Mouse (Mus musculus): ENCODE results near the gene Ccnd2.

Gene Ccnd2

DNA sequence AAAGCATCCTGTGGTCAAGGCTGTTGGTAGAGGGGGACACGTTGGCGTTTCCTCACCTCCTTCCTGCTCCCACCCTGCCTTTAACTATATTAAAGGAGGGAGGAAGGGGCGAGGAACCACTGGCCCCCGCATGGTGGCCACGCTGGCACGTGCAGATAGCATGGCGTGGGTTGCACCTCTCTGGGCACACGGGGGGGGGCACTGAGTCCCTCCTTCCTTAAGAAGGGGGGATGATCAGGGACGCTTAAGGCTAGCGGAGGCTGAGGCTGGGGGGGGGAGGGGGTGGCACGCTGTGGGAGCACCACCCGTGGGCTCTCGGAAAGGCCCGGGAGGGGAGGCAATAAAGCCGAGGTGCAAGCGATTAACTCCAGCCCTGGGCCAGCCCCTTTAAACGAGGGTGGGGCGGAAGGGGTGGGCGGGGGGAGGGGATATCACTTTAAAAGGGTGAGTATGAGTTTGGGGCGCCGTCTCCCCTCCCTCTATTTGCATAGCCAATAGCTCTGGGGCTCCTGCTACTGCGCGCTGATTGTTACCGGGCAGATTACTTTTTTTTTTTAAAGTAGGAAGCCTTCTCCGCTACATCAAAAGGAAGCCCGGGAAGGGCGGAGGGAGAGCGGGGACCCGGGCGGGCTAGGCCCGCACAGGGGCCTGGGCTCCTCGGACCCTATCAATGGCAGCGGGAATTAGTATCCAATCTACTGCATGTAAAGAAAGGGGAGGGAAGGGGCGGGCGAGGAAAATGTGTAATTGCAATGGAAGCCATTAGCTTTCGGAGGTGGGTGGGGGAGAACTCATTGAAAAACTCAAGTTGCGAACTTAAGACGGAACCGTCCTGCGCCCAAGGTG, at the start of gene Ccnd2:
Gene Ccnd2, minus strand, starts transcription at position 88 of the 846 bp plus-strand sequence.
- no peak for DNase-seq (ENCODE audit: extremely low read depth, insufficient read length, low spot score)

DNA sequence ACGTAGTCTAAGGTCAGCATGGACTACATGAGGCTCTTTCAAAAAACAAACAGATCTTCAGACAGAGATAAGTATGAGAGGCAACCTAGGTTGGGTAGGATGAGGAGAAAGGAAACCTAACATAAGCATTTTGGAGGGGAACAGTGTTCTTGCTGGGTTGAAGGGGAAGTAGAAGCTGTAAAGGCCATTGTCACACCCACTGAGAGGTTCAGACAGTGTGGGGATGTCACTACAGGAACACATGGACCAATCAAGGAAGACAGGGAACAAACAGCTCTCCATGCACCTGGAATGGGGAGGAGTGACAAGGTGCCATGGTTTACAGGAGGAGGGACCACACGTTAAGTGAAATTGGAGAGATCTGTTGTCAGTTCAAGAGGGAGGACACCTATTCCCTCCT, 45.0 kb upstream of the Ccnd2 start:
- no peak for DNase-seq (ENCODE audit: extremely low read depth, insufficient read length, low spot score)

DNA sequence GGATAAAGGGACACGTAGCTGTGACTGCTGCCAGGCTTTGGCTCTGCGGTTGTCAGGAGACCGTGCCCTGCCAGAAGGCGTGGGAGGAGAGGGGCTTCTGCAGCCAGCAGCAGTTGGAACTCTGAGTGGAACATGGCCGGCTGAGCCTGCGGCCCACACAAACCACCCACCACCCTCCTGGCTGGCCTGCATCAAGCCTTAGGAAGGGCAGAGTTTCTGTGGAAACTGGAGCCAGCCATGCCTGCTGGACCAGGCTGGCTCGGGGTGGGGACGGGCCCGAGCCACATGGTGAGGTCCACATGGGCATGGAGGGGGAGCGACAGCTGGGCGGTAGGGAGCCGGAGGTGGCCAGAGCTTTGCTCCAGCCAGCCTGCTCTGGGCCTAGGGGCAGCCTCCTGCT, 29.3 kb upstream of the Ccnd2 start:
- DNase-seq (ENCODE audit: extremely low read depth, insufficient read length, low spot score), result no peak

DNA sequence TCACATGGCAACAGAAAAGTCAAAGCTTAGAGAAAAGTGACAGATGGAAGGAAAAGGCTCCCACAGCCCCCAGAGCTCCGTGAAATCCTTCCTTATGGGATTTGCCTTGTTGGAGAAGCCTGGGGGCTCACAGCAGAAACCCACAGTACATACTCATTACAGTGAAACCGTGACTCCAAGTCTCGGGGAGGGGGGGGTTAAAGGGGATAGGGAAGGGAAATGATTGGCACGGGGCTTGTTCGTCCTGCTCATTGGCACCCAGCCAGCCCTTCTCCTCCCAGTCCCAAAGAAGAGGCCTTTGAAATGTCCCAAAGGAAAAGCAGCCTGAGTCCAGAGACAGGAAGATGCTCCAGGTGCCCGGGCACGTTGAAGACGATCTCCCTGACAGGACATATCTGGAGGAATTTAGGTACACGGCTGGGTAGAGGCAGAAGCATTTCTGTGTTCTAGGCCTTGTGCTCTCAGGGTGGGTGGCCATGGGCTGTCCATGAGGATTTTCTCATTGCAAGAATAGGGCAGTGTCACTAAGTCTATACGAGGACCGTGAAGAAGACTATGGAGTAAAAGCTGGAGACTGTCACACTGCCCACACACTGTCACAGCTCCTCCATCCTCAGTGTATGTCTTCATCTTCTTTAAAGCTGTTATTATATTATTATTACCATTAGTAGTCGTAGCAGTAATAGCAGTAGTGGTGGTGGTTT, 27.2 kb upstream of the Ccnd2 start:
- DNase-seq (ENCODE audit: extremely low read depth, insufficient read length, low spot score), result no peak

DNA sequence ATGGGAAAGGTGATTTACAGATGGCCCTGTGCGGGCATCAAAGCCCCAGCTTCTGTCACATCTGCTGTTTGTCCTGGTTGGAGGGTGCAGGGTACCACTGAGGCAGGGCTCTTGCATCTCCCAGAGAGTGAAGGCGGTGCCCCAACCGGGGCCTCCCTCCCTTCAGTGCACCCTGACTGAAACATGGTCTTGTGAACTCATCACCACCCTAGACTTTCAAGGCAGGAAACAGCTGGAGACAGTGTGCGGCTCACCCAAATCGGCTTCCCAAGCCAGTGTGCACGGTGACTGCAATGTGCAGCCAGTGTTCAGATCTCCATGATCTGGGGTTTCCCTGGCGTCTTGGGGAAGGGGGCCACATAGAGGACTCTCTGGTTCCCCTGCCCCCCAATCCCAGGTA, 26.0 kb upstream of the Ccnd2 start:
- no peak for DNase-seq (ENCODE audit: extremely low read depth, insufficient read length, low spot score)

DNA sequence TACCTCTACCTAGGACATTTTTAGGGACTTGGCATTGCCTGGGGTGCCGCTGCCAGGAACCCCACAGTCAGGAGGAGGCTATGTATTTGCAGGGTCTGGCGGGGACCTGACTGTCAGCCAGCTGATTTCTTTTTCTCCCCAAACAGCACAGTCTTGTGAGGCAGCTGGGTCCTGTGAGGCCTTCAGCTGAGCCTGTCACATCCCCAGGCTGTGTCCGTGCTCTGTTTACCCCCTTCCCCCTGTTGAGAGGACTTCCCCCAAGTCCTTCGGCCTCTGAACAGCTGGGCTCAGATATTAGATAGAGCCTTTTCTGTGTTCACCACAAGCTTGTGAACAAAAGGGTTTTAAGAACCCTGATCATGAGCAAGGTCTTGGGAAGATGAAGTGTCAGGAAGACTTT, 25.4 kb upstream of the Ccnd2 start:
- DNase-seq (ENCODE audit: extremely low read depth, insufficient read length, low spot score), result no peak

DNA sequence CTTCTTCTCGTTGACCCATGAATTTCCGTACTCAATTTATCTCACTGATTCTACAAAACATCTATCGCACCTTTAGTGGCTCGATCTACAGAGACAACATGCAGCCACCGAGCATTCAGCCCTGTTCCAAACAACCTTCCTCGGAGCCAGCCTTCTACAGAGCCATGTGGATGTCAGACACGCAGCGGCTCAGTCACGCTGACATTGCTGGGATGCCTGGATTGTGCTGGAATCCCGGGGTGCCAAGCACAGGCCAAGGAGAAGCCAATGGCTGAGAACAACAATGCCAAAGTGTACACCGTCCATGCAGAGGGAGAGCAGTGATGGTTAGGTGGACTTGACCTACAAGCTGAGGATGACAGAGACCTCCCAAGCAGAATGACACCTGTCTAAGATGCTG, 20.5 kb upstream of the Ccnd2 start:
- no peak for DNase-seq (ENCODE audit: extremely low read depth, insufficient read length, low spot score)

DNA sequence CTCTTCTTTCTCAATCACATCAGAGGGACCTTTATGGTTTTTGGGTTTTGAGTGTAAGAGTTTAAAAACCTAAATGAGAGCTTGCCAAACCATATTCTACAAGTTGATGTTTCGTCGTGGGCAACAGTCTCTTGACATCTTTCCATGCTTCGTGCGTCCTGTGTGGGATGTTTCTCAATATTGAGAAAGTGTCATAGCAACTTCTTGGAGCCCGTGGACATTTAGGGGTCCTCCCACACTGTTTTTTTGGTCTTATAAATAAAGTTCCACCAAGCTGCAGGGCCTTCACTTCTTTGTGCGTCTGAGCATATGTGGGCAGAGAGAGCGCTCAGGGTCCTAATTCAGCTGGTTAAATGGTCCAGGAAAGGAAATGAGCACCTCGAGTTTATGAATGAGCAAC, 18.7 kb upstream of the Ccnd2 start:
- DNase-seq (ENCODE audit: extremely low read depth, insufficient read length, low spot score), result no peak

DNA sequence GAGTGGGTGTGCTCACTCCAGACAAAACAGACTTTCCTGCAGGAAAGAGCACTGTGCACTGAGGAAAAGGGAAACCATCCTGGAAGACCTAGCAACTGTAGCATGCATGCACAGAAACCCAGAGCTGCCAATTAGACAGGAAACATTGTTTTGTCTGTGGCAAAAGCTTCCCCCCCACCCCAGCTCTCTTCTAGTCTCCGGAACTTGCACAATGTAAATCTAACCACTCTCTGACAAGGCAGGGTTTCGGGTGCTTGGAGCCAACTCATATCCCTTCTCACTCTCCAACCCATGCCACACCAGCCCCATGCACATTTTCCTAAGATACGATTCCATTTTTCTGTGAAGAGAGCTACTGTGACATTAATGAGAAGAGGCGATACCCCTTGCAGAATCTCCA, 13.7 kb upstream of the Ccnd2 start:
- no peak for DNase-seq (ENCODE audit: extremely low read depth, insufficient read length, low spot score)

DNA sequence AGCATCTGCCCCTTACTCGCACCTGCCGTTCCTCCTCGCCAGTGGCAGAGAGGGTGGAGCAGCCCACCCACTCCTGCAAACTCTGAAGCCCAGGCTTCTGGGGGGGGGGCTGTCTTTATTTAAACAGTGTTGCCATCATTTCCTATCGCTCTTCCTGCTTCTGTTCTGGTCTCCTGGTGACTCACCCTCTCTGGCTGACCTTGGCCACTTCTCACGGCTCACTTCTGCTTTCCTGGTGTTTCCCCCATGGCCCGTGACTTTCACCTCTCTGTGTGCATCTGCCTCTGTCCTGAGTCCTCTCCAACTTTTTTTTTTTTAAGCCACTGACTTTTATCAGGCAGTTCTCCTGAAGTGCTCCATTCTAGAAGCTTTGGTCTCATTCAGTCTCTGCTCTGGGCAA, 10.8 kb upstream of the Ccnd2 start:
- DNase-seq (ENCODE audit: extremely low read depth, insufficient read length, low spot score), result no peak

DNA sequence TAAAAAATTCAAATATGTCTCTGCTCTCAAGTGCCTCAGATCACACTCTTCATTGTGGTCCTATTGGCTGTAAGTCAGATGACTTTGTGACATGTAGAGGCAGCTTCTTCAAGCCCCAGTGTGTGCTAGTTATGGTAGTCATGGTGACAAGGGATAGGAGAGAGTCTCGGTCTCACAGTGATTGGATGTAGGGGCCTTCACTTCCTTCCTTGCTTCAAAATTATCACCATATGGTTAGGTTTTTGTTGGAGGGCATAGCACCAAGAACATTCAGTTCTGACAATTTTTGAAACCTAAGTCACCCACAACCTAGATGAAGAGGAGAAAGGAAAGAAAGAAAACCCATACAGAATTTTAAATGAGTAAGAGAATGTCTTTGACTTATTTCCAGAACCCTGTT, 5.3 kb upstream of the Ccnd2 start:
- DNase-seq (ENCODE audit: extremely low read depth, insufficient read length, low spot score), result no peak

DNA sequence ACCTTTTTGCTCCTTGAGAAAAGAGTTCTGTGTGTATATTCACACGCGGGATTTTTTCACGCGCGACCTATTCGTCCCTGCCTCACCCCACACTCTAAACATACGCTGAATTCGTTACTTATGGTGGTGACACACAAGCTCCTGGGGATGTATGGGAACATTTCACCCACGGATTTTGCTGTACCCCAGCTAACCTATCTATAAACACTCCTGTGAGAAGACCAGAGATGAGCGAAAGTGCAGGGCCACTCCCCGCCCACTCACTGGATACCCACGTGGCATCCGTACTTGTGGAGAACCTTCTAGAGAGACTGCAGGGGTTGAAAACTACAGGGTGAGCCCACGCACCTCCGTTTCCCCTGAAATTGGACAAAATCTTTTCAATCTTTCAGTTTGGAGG, 3.5 kb upstream of the Ccnd2 start:
- no peak for DNase-seq (ENCODE audit: extremely low read depth, insufficient read length, low spot score)

DNA sequence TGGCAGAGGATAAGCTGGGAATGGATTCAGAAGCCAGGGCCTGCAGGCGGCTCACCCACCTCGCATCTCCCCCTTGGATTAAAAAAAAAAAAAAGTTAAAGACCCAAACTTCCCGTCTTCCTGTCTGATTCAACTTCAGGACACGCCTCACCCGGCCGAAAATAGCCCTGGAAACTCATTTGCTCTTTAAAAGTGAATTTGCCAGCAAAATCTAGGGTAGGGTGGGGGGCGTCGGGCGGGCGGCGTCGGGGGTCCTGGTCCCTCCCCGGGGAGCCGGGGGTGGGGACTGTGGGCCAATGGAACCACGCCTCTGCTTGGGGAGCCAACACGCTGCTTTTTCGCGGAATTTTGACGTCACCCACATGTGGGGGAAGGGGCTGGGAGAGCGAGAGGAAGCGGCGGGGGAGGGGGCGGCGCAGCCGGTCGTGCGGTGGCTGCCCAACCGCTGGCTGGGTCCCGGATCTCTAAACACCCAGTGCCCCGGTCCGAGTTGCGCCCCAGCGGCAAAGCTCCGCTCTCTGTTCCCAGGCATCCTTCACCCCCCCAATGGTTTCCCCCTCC, 2.8 kb upstream of the Ccnd2 start:
- DNase-seq (ENCODE audit: extremely low read depth, insufficient read length, low spot score), result no peak

DNA sequence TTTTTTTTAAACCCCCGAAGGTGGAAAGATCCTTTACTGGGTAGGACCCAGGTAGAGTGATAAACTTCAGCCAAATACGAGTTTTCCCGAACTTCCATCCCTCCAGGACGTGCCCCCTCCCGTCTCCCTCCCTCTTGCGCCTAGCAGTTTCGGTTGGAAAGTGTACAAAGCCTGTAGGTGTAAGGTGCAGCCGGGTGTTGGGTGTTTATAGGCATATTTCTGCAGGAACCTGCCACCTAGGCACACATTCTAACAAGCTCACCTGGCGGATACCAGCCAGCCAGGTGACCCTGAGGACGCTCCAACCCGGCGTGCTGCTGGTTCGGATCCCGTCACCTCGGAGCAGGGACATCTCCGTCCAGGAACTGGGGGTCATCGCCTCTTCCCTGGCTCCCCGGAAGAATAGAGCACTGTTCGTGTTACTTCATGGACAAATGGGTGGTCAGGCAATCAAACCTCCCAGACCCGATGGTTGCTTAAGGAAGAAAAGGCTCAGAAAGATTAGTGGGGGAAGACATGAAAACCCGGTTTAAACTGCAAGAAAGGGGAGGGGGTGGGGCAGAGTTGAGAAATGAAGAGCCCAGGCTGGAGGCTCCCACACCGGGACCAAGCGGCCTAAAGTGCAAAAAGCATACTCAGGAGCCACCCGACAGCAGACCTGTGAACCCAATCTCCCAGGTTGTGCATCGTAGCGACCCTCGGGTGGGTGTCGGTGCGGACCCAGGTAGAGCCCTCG, 2.1 kb upstream of the Ccnd2 start:
- DNase-seq (ENCODE audit: extremely low read depth, insufficient read length, low spot score), result no peak

DNA sequence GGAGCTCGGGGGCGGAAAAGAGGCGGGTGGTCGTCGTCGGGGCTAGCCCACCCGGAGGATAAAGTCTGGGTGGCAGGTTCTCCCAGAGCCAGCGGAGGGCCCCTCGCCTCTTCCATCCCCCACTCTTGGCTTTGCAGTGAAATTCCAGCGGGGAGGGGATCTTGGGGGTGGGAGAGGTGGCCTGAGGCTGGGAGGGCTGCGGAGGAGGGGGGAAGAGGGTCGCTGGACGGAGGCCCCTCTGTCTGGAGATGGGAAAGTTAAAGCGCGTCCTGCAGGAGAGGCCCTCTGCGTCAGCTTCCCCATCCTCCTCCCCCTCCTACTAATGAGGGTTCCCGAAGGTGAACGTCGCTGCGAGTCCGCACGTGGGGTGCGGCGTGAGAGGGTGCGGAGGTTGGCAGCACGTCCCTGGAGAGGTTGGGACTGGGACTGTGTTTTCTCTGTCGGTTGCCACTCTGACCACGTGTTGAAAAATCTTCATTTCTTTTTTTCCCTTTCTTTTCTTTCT, 1.4 kb upstream of the Ccnd2 start:
- DNase-seq (ENCODE audit: extremely low read depth, insufficient read length, low spot score), result no peak

DNA sequence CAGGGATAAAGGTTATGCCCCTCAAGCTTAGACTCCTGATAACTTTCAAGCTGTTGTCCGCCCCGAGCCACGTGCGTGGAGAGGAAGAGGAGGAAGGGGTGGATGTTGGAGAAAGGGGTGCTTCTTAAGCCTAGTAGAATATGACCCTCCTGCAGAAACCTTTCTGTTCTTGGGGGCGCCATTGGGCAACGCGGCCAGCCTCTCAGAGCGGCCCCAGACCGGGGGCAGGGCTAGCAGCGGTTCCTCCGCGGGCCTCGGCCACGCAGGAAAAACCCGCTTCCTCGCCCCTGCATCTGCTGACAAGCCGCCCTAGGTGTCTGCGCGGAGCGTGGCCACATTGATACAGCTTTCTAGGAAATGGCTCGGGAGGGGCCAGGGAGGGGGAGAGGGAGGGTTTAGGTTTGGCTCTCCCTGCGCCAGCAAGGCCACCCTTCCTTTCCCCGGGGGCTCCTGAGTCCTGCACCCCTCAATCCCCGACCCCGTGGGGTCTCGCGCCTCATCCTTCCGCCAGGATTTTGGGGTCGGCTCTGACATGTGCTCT, 358 bp downstream of the Ccnd2 start:
- DNase-seq (ENCODE audit: extremely low read depth, insufficient read length, low spot score), result no peak

DNA sequence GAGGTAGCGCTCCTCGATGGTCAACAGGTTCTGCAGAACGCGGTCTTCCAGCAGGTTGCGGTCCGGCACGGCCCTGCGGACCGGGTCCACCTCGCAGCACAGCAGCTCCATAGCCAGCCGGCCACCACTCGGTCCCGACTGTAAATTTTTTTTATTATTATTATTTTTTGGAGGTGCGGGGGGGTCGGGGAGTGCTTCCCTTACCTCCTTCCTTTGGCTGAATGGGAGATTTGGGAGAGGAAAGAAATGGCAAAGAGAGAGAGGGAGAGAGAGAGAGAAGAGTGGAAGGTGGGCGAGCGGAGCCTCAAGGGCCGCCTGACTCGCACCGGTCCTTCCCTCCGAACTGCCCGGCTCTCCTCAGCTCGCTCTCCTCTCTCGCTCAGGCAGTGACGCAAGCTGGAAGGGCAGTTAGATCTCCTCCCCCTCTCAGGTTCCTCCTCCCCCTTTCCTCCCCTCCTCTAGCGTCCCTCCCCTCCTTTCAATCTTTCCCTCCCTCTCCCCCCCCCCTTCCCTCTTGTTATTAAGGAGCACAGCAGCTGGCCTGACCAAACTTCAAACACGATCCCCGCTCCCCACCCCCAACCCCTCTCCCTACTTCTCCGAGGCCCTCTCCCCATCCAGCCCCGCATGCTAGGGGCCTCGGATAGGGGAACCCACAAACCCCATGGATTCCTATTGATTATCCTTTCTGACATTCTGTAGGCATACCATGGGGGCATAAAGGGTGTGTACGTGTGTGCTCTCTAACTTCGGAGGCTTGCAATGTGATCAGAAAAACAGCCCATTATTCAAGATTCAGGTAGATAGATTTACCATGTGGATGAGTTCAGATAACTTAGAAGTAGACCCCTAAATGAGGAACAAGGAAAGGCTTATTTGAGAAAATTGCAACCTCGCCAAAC, 1.1 kb downstream of the Ccnd2 start:
- DNase-seq (ENCODE audit: extremely low read depth, insufficient read length, low spot score), result peak; percentile 62

DNA sequence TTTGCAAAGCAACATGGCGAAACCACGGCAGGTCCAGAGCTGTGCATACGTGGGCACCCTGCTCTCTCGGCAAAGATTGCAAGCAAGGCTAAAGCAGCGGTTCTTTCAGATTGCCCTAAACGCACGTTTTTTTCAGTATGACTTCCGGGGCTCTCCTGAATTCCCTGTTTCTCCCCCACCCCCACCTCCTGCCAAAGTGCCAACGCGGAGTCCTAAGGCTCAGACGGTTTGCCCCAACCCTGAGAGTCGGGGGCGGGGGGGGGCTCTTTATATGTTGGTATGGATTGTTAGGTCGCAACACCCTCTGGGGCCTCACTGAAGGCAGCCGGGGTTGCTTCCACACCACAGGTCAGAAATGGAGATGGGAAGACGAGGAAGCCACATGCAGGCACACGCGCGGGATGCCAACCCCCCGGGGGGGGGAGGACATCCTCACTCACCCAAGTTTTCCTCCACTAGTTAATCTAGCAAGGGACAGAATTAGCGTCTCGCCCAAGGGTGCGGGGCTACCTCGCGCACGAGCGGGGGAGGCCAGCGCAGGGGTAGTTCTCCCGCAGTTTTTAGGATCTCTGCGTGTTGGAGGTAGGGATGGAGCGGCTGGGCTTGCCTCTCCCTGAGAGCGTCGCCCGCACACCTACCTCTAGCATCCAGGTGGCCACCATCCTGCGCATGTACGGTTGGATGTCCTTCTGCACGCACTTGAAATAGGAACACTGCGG, 1.9 kb downstream of the Ccnd2 start:
- peak; percentile 61 for DNase-seq (ENCODE audit: extremely low read depth, insufficient read length, low spot score)

DNA sequence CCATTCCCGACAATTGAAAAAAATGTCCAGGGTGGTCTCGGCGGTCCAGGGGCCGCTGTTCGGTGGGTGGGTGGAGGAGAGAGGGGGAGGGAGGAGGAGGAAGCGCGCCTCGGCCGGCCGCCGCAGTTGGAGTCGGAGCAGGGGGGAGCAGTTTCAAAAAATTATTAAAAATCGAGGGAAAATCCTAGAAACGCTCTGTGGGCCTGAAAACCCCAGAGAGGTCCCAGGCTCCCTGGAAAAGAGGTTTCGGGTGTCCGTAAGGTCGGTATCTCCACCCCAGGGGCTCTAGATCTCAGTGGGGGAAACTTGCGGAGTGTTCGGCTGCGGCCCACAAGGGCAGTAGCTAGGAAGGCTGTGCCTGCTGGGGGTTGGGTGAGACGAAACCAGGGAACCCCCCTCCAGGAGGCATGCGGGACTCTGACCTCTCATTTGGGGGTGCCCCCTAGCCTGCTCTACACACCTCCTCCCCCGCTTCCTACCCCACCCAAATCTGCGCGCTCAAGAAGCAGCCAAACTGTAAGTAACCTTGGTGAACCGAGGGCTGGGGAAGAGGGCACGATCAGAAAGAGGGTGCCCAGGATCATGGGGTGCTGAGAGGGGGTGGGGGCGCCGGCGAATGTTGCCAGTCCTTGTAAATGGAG, 2.6 kb downstream of the Ccnd2 start:
- peak; percentile 57 for DNase-seq (ENCODE audit: extremely low read depth, insufficient read length, low spot score)

Data from 3134 (cell line).